Mouse (Mus musculus) forebrain, embryonic 16.5 days (tissue): Measurements from ENCODE around the gene Yeats2. TPM values are rescaled to one million over a fixed set of nuclear protein-coding genes. Genes with fewer than 3 reads are reported as not detected.

ENCODE experiments used
- polyA plus RNA-seq: library from polyadenylated mRNA; unstranded; fragments of >200 nt; fragmentation: Nextera tagmentation; extraction: Ambion mirVana; gene quantifications from 2 replicates; pipeline ENCODE4 v1.2.1, GENCODE M21; 2015

The Yeats2 gene
- polyA plus RNA-seq, 1 experiment from 2014 or later, result 28.9 TPM

Other genes starting within 250 kb of the Yeats2 start
- gene Klhl6, start 158.0 kb upstream of the Yeats2 start, polyA plus RNA-seq, result 3.8 and 4.4 TPM in 2 replicates
- 69.5 and 81.2 TPM in 2 replicates for gene Klhl24, start 43.5 kb upstream of the Yeats2 start, polyA plus RNA-seq
- 2.8 and 4.3 TPM in 2 replicates for gene Map6d1, start 100.3 kb downstream of the Yeats2 start, polyA plus RNA-seq
- 82.3 and 86.6 TPM in 2 replicates for gene Parl, start 161.3 kb downstream of the Yeats2 start, polyA plus RNA-seq
- gene Cyp2ab1, start 184.3 kb downstream of the Yeats2 start, polyA plus RNA-seq, result not detected in 2 replicates